In genomic region chr4:129846823-129847222, GRCm38 (mm10) we compare ENCODE assay signal across 18 mouse cellular contexts. TPM values are rescaled to one million over a fixed set of nuclear protein-coding genes. Genes with fewer than 3 reads are reported as not detected.
DNase-seq lines count a peak whose midpoint lies in the region; ATAC-seq and TF ChIP-seq lines count a peak whose summit lies in the region.
"Had no signal": no experiment of that assay in that cellular context is flagged by ENCODE, and none has a peak within 500 bp of the region (broad histone marks: within the 10 kb centered on the region; RNA-seq: fewer than 3 reads in every experiment).

No protein-coding gene starts in this region.

- H3K9ac ChIP-seq in heart, embryonic 12.5 days: no peak overlapping the region
- no peak overlapping the region for H3K9ac ChIP-seq in lung, embryonic 14.5 days
- H3K9ac ChIP-seq: heart, embryonic 13.5 days; hindbrain, embryonic 12.5 days; liver, embryonic 15.5 days; neural tube, embryonic 12.5 days; stomach, embryonic 15.5 days had no signal

- peak; percentile 15 for DNase-seq in heart, postnatal 4 days
- DNase-seq in lung, embryonic 14.5 days: no peak
- no peak for DNase-seq in lung, postnatal 25 days (ENCODE audit: low spot score)
- peak; percentile 45 for DNase-seq in ZHBTc4 (ENCODE audit: low read depth, low spot score)
- DNase-seq in retina, embryonic 14.5 days (ENCODE audit: low spot score): no peak
- DNase-seq: adrenal gland, adult 8-10 months; cerebellum, adult 8-10 months; kidney, adult 11 months; layer of hippocampus, postnatal 36 days; right cerebral cortex, postnatal 4 days had no signal

- no peak overlapping the region for H3K4me2 ChIP-seq in heart, embryonic 12.5 days
- no peak overlapping the region for H3K4me2 ChIP-seq in lung, embryonic 14.5 days
- H3K4me2 ChIP-seq: heart, embryonic 13.5 days; hindbrain, embryonic 12.5 days; liver, embryonic 15.5 days; neural tube, embryonic 12.5 days; stomach, embryonic 15.5 days had no signal

- TF ChIP-seq CTCF in lung, embryonic 14.5 days (IDR thresholded peaks at IDR 0.05; ENCODE audit: low read depth): peak; percentile 38
- peak; percentile 16; the same call in 1 of the 2 replicates for TF ChIP-seq CTCF in E14TG2a.4 (conservative IDR thresholded peaks at IDR 0.05; ENCODE audit: low read length)

- no peak overlapping the region for H3K4me3 ChIP-seq in heart, embryonic 12.5 days
- no peak overlapping the region for H3K4me3 ChIP-seq in lung, embryonic 14.5 days (ENCODE audit: low read depth, low read length)
- no peak overlapping the region for H3K4me3 ChIP-seq in E14TG2a.4 (replicated peaks; ENCODE audit: low read length)
- H3K4me3 ChIP-seq: heart, embryonic 13.5 days; hindbrain, embryonic 12.5 days; limb, embryonic 10.5 days; liver, embryonic 15.5 days; neural tube, embryonic 12.5 days; stomach, embryonic 15.5 days had no signal

- no peaks in the 10 kb centered on the region for H3K9me3 ChIP-seq in heart, embryonic 12.5 days (replicated peaks)
- H3K9me3 ChIP-seq in lung, embryonic 14.5 days (ENCODE audit: low read depth, low read length): no peaks in the 10 kb centered on the region
- no peaks in the 10 kb centered on the region for H3K9me3 ChIP-seq in E14TG2a.4 (ENCODE audit: low read length)
- H3K9me3 ChIP-seq: heart, embryonic 13.5 days; hindbrain, embryonic 12.5 days; limb, embryonic 10.5 days; liver, embryonic 15.5 days; neural tube, embryonic 12.5 days; stomach, embryonic 15.5 days had no signal

- 89% methylated on average over 9 of the region's 9 CpGs for WGBS in heart, embryonic 12.5 days
- WGBS in lung, embryonic 14.5 days: 81% methylated on average over 9 of the region's 9 CpGs

- no peak for ATAC-seq in heart, embryonic 12.5 days (ENCODE audit: insufficient number of reproducible peaks, low FRiP score)
- ATAC-seq in lung, embryonic 14.5 days (ENCODE audit: insufficient read depth): no peak

- no peaks in the 10 kb centered on the region for H3K27me3 ChIP-seq in heart, embryonic 12.5 days (replicated peaks)
- H3K27me3 ChIP-seq in lung, embryonic 14.5 days (ENCODE audit: insufficient read depth, low read length): no peaks in the 10 kb centered on the region
- no peaks in the 10 kb centered on the region for H3K27me3 ChIP-seq in E14TG2a.4 (ENCODE audit: insufficient read depth, low read length)
- H3K27me3 ChIP-seq: heart, embryonic 13.5 days; hindbrain, embryonic 12.5 days; liver, embryonic 15.5 days; neural tube, embryonic 12.5 days; stomach, embryonic 15.5 days had no signal

- H3K4me1 ChIP-seq in heart, embryonic 12.5 days (replicated peaks): 0 out of 2 replicates have a peak, but pooled peaks cover 4% of the 10 kb centered on the region
- no peaks in the 10 kb centered on the region for H3K4me1 ChIP-seq in lung, embryonic 14.5 days (ENCODE audit: insufficient read depth)
- peaks cover 8% of the 10 kb centered on the region for H3K4me1 ChIP-seq in E14TG2a.4 (replicated peaks; ENCODE audit: low read depth, low read length)
- H3K4me1 ChIP-seq: heart, embryonic 13.5 days; hindbrain, embryonic 12.5 days; liver, embryonic 15.5 days; neural tube, embryonic 12.5 days; stomach, embryonic 15.5 days had no signal

- H3K27ac ChIP-seq in heart, embryonic 12.5 days (ENCODE audit: poor library complexity, severe bottlenecking): no peak overlapping the region
- no peak overlapping the region for H3K27ac ChIP-seq in lung, embryonic 14.5 days (ENCODE audit: low read depth)
- H3K27ac ChIP-seq: heart, embryonic 13.5 days; hindbrain, embryonic 12.5 days; limb, embryonic 10.5 days; liver, embryonic 15.5 days; neural tube, embryonic 12.5 days; stomach, embryonic 15.5 days had no signal

- H3K36me3 ChIP-seq in heart, embryonic 12.5 days: peaks cover 83% of the 10 kb centered on the region
- H3K36me3 ChIP-seq in lung, embryonic 14.5 days (ENCODE audit: insufficient read depth): peaks cover 76% of the 10 kb centered on the region
- peaks cover 92% of the 10 kb centered on the region for H3K36me3 ChIP-seq in E14TG2a.4 (ENCODE audit: insufficient read depth, low read length)

RNA-seq across cellular contexts. Expression of gene Ptp4a2, which starts 35.8 kb away (rescaled TPM):
- total RNA-seq in heart, postnatal 4 days (2021): 100 to 1,000 TPM; 293 to 301 TPM
- 372 and 428 TPM in 2 replicates for polyA plus RNA-seq in heart, embryonic 12.5 days (2016; fragmentation: Nextera tagmentation; extraction: Ambion mirVana)
- polyA plus RNA-seq in lung, embryonic 14.5 days (2014; fragmentation: Nextera tagmentation; extraction: Ambion mirVana): 291 and 336 TPM in 2 replicates

Comparison
In these comparisons a context has a peak if more than half of its experiments do, and no peak if none do; other contexts are left out.
1. DNase-seq: peak in heart, postnatal 4 days (single experiment) and ZHBTc4 (single experiment); none in lung, embryonic 14.5 days (single experiment), lung, postnatal 25 days (single experiment) and retina, embryonic 14.5 days (single experiment).